Mouse (Mus musculus) liver, embryonic 14.5 days (tissue): ENCODE measurements around the gene Rmi2. TPM values are rescaled to one million over a fixed set of nuclear protein-coding genes. Genes with fewer than 3 reads are reported as not detected.
A peak's percentile ranks its signal among the peaks of the same experiment; 100 is the strongest.

Experiments used
- ATAC-seq: fragments of 200-750 bp; cut with Nextera tagmentation; 2 replicates; pipeline ENCODE4 v1.8.0; 2017; ENCODE audit warnings: moderate number of reproducible peaks, mild to moderate bottlenecking, moderate library complexity; ENCODE audit not compliant: insufficient read depth
- DNase-seq, 3 experiments: peaks; one replicate each; pipeline ENCODE4 v3.0.0-alpha.2; 2012 to 2013; ENCODE audit warnings: low read depth in 3 of 3, low spot score in 3 of 3
- H3K27ac ChIP-seq: fragments of 300-500 bp; sonication (generic); 2 replicates; pipeline ENCODE4 v1.5.1; 2014; ENCODE audit warnings: moderate library complexity, mild to moderate bottlenecking, control low read depth, inconsistent platforms
- H3K27me3 ChIP-seq: fragments of 300-500 bp; sonication (generic); 2 replicates; pipeline ENCODE4 v1.6.1; 2014; ENCODE audit warnings: mild to moderate bottlenecking, low read length, moderate library complexity; ENCODE audit not compliant: control insufficient read depth, insufficient read depth
- H3K36me3 ChIP-seq: fragments of 300-500 bp; sonication (generic); replicated peaks from 2 replicates; pipeline ENCODE4 v1.6.1; 2014; ENCODE audit warnings: low read depth; ENCODE audit not compliant: control insufficient read depth, insufficient read depth
- H3K4me1 ChIP-seq, 2 experiments: fragments of 200-500 bp in 1 of 2; fragments of 300-500 bp in 1 of 2; sonication (generic) in 1 of 2; replicated peaks; 2 replicates each; pipeline ENCODE4 v1.6.1; 2012 to 2014; ENCODE audit warnings: antibody characterized with exemption in 1 of 2, inconsistent platforms in 1 of 2, low read length in 1 of 2; ENCODE audit not compliant: control insufficient read depth in 2 of 2, insufficient read depth in 2 of 2
- H3K4me2 ChIP-seq: fragments of 300-500 bp; sonication (generic); 2 replicates; pipeline ENCODE4 v1.6.1; 2014; ENCODE audit warnings: low read depth, mild to moderate bottlenecking, control low read depth, moderate library complexity
- H3K4me3 ChIP-seq, 2 experiments: fragments of 200-500 bp in 1 of 2; fragments of 300-500 bp in 1 of 2; sonication (generic) in 1 of 2; 2 replicates each; pipeline ENCODE4 v1.5.1; 2012 to 2014; ENCODE audit warnings: low read depth in 2 of 2, low read length in 2 of 2, mild to moderate bottlenecking in 2 of 2, control low read depth in 1 of 2, inconsistent platforms in 1 of 2, moderate library complexity in 1 of 2; ENCODE audit not compliant: insufficient read depth in 1 of 2
- H3K9ac ChIP-seq: fragments of 300-500 bp; sonication (generic); replicated peaks from 2 replicates; pipeline ENCODE4 v1.6.1; 2014; ENCODE audit warnings: mild to moderate bottlenecking, control low read depth, moderate library complexity
- H3K9me3 ChIP-seq: fragments of 300-500 bp; sonication (generic); 2 replicates; pipeline ENCODE4 v1.6.1; 2016; ENCODE audit warnings: low read length, mixed read lengths; ENCODE audit not compliant: control insufficient read depth
- CTCF ChIP-seq: IDR thresholded peaks from 2 replicates; pipeline ENCODE4 v1.5.1; 2016; ENCODE audit warnings: antibody characterized with exemption, low read depth, control low read depth
- EP300 ChIP-seq: IDR thresholded peaks from 2 replicates; pipeline ENCODE4 v1.6.1; 2016; ENCODE audit warnings: antibody characterized with exemption, low read depth
- WGBS: fragments of 180-500 bp; shearing (Covaris S2); extraction: QIAGEN DNeasy Blood & Tissue Kit; methylation state at CpG from one replicate; pipeline ENCODE4 v1.1.7; 2014; ENCODE audit not compliant: insufficient replicate concordance; 5-methylcytosine and 5-hydroxymethylcytosine counted together
- polyA plus RNA-seq, 2 experiments: library from polyadenylated mRNA; depleted of rRNA in 1 of 2; stranded (reverse) in 1 of 2; unstranded in 1 of 2; fragments of >200 nt; fragmentation: Nextera tagmentation in 1 of 2; extraction: Ambion mirVana in 1 of 2; gene quantifications; 2 replicates each; pipeline versions ENCODE4 v1.2.1 to v1.2.3; 2012 to 2014

Gene Rmi2
- polyA plus RNA-seq, 2 experiments = 1.3 to 2.9 TPM

GRCm38 (mm10) chr16:10887436-10887835 is 52.6 kb downstream of the Rmi2 start:
- TF ChIP-seq EP300 (no peak), CTCF (no peak)
- ATAC-seq = no peak
- 35% methylated on average over 2 of the region's 2 CpGs for WGBS

GRCm38 (mm10) chr16:10890363-10890762 is 55.5 kb downstream of the Rmi2 start:
- H3K27ac ChIP-seq = no peak overlapping the region
- TF ChIP-seq CTCF = peak; percentile 57
- no peak for TF ChIP-seq EP300
- ATAC-seq (no peak), DNase-seq (no peak)
- H3K36me3 ChIP-seq = no peaks in the 10 kb centered on the region
- H3K27me3 ChIP-seq = no peaks in the 10 kb centered on the region
- H3K9ac ChIP-seq = no peak overlapping the region
- no peaks in the 10 kb centered on the region for H3K4me1 ChIP-seq
- H3K4me3 ChIP-seq = no peak overlapping the region
- 61% methylated on average over 3 of the region's 3 CpGs for whole genome bisulfite sequencing
- no peak overlapping the region for H3K4me2 ChIP-seq
- H3K9me3 ChIP-seq = no peaks in the 10 kb centered on the region

More at GRCm38 (mm10) chr16:10887436-10887835, 52.6 kb downstream of the Rmi2 start:
- Histone ChIP-seq H3K36me3 (no peaks in the 10 kb centered on the region), H3K27ac (no peak overlapping the region), H3K9ac (no peak overlapping the region), H3K9me3 (no peaks in the 10 kb centered on the region), H3K4me1 (no peaks in the 10 kb centered on the region), H3K4me2 (no peak overlapping the region), H3K4me3 (no peak overlapping the region), H3K27me3 (no peaks in the 10 kb centered on the region)
- no peak for DNase-seq

DNA sequence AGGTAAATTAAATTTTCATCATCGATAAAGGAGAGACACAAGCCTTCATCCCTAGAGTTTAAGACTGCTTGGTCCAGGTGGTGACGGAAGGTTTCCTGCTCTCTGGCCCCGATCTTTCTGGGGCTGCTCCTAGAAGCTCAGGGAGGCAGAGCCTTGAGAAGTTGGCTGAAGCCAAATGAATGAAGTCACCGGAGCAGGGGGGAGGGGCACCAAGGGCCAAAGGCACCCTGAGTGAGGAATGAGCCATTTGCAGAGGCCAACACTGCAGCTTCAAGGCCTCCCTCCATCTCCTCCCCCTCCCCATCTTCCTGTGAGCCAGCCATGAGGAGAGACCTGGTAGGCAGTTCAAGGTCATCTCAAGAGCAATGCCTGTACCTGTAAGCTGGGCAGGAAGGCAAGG is 58.3 kb downstream of the Rmi2 start:
- Histone ChIP-seq H3K36me3 (no peaks in the 10 kb centered on the region), H3K4me1 (no peaks in the 10 kb centered on the region), H3K27me3 (no peaks in the 10 kb centered on the region), H3K27ac (no peak overlapping the region), H3K9me3 (no peaks in the 10 kb centered on the region), H3K4me3 (no peak overlapping the region), H3K9ac (no peak overlapping the region), H3K4me2 (no peak overlapping the region)
- DNase-seq (no peak), ATAC-seq (no peak)
- TF ChIP-seq CTCF = no peak
- TF ChIP-seq EP300 = no peak
- 58% methylated on average over 4 of the region's 4 CpGs for WGBS

DNA sequence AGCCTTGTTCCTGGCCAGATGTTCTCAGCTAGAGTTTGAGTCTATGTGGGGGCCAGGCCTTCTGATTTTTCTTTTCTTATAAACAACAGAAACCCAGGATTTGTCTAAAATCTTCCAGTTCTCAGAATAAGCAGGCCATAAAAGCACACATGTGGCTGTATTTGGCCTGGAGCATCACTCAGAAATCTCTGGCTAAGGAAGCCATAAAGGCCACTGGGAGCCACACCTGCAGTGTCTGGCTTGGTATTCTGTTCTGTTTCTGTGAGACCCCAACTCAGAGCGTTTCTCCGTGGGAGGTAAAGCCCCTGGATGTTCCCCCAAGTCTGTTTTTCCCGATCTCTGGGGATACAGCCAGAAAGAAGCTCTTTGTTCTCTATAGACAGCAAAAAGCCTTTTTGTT is 61.0 kb downstream of the Rmi2 start:
- H3K4me3 ChIP-seq = no peak overlapping the region
- no peak for TF ChIP-seq CTCF
- TF ChIP-seq EP300 = no peak
- WGBS = 66% methylated on average over 3 of the region's 3 CpGs
- no peak overlapping the region for H3K27ac ChIP-seq
- H3K4me2 ChIP-seq = no peak overlapping the region
- H3K4me1 ChIP-seq = no peaks in the 10 kb centered on the region
- no peaks in the 10 kb centered on the region for H3K27me3 ChIP-seq
- DNase-seq (no peak), ATAC-seq (no peak)
- H3K9me3 ChIP-seq = no peaks in the 10 kb centered on the region
- H3K9ac ChIP-seq = no peak overlapping the region
- no peaks in the 10 kb centered on the region for H3K36me3 ChIP-seq

GRCm38 (mm10) chr16:10897372-10897771 is 62.5 kb downstream of the Rmi2 start:
- DNase-seq = no peak
- WGBS = 25% methylated on average over 6 of the region's 6 CpGs
- H3K27ac ChIP-seq = no peak overlapping the region
- no peak overlapping the region for H3K9ac ChIP-seq
- H3K4me1 ChIP-seq = no peaks in the 10 kb centered on the region
- no peak for TF ChIP-seq EP300
- TF ChIP-seq CTCF = no peak
- ATAC-seq = no peak
- H3K9me3 ChIP-seq = no peaks in the 10 kb centered on the region
- H3K4me3 ChIP-seq = no peak overlapping the region
- H3K4me2 ChIP-seq = no peak overlapping the region
- no peaks in the 10 kb centered on the region for H3K27me3 ChIP-seq
- H3K36me3 ChIP-seq = no peaks in the 10 kb centered on the region

DNA sequence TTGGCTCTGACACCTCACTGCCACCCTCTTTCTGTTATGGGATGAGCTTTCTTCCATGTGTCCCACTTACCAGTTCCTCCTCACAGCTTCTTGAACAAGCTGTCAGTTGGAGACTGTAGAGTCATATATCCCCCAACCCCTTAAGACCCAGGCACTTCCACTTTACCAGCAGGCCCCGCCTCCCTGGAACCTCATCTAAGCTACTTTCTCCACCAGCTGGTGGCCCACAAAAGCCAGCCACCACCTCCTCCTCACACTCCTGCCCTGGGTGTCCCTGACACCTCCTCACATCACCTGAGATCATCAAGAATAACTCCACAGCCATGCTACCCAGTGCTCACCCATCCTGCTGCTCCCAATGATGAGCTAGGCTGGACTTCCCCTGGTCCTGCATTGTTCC is 65.9 kb downstream of the Rmi2 start:
- no peak overlapping the region for H3K4me2 ChIP-seq
- no peaks in the 10 kb centered on the region for H3K9me3 ChIP-seq
- H3K9ac ChIP-seq = no peak overlapping the region
- TF ChIP-seq EP300 (no peak), CTCF (no peak)
- ATAC-seq (no peak), DNase-seq (no peak)
- H3K4me3 ChIP-seq = no peak overlapping the region
- no peaks in the 10 kb centered on the region for H3K36me3 ChIP-seq
- no peaks in the 10 kb centered on the region; a peak in 1 of 4 replicates for H3K4me1 ChIP-seq
- no peak overlapping the region for H3K27ac ChIP-seq
- WGBS = 40% methylated on average over 1 of the region's 1 CpGs
- H3K27me3 ChIP-seq = no peaks in the 10 kb centered on the region
